ENCODE assay signal across 10 mouse cellular contexts in the genomic region with DNA sequence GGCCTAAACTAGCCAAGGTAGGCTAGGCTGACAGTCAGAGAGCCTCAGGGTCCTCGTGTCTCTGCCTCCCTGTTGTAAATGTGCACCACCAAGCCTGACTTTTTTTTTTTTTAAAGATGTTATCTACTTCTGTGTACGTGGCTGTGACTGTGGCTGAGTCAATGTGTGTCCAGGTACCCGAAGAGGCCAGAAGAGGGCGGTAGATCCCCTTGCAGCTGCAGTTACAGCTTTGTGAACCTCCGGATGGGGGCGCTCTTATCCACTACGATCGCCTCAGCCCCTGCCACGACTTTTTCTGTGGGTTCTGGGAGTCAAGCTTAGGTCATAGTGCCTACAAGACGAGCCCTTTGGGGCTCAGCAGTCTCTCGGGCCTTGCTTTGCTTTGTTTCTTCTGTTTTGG. TPM values are rescaled to one million over a fixed set of nuclear protein-coding genes. Genes with fewer than 3 reads are reported as not detected.
DNase-seq lines count a peak whose midpoint lies in the region; ATAC-seq and TF ChIP-seq lines count a peak whose summit lies in the region.
"Had no signal": no experiment of that assay in that cellular context is flagged by ENCODE, and none has a peak within 500 bp of the region (broad histone marks: within the 10 kb centered on the region; RNA-seq: fewer than 3 reads in every experiment).

No protein-coding gene starts in this region.

- no peak for ATAC-seq in kidney, embryonic 16.5 days (ENCODE audit: low FRiP score, low TSS enrichment)
- no peak for ATAC-seq in forebrain, embryonic 12.5 days (ENCODE audit: low FRiP score)

- WGBS in kidney, embryonic 16.5 days = 32% methylated on average over 11 of the region's 11 CpGs
- 25% methylated on average over 11 of the region's 11 CpGs for WGBS in lung, adult 2 months
- 27% methylated on average over 11 of the region's 11 CpGs for WGBS in forebrain, embryonic 12.5 days

- H3K36me3 ChIP-seq in kidney, embryonic 16.5 days (ENCODE audit: insufficient read depth, low read length) = no peaks in the 10 kb centered on the region
- no peaks in the 10 kb centered on the region for H3K36me3 ChIP-seq in forebrain, embryonic 12.5 days (replicated peaks)

- peak; percentile 22 for DNase-seq in kidney, adult 11 months
- DNase-seq in CD4-positive helper T cell, adult 2 months (ENCODE audit: low read depth, low spot score) = peak; percentile 78
- peak; percentile 82 for DNase-seq in ZHBTc4 (ENCODE audit: low read depth, low spot score)
- peak; percentile 37 to 63 for DNase-seq in heart, postnatal 10 days
- DNase-seq in lung, adult 2 months = no peak
- peak; percentile 58 to 61 for DNase-seq in spleen, postnatal 36 days (ENCODE audit: low spot score in 2 of 2)

- no peak overlapping the region for H3K9ac ChIP-seq in kidney, embryonic 16.5 days (replicated peaks; ENCODE audit: low read length)
- H3K9ac ChIP-seq in forebrain, embryonic 12.5 days = no peak overlapping the region

- H3K27me3 ChIP-seq in kidney, embryonic 16.5 days (ENCODE audit: insufficient read depth, low read length) = no peaks in the 10 kb centered on the region
- no peaks in the 10 kb centered on the region for H3K27me3 ChIP-seq in forebrain, embryonic 12.5 days

- H3K4me2 ChIP-seq in kidney, embryonic 16.5 days (replicated peaks; ENCODE audit: low read depth, low read length) = no peak overlapping the region
- H3K4me2 ChIP-seq in forebrain, embryonic 12.5 days = no peak overlapping the region

- intact Hi-C loops in heart, postnatal 10 days (cut with DNase I) = loop anchor here (1.0 to 10.0 kb wide), 2 partner anchors 127 to 245 kb away; no protein-coding TSS in a partner anchor

- TF ChIP-seq CTCF in lung, adult 2 months (IDR thresholded peaks at IDR 0.05; ENCODE audit: insufficient read depth, low read length) = peak; percentile 47

- TF ChIP-seq POLR2A in lung, adult 2 months (IDR thresholded peaks at IDR 0.05; ENCODE audit: borderline replicate concordance, extremely low read depth, low read depth, low read length) = no peak

- no peak overlapping the region for H3K4me3 ChIP-seq in kidney, embryonic 16.5 days (ENCODE audit: low read length)
- no peak overlapping the region for H3K4me3 ChIP-seq in lung, adult 2 months (replicated peaks; ENCODE audit: extremely low read depth, low read depth, low read length)
- H3K4me3 ChIP-seq in forebrain, embryonic 12.5 days (replicated peaks) = no peak overlapping the region
- H3K4me3 ChIP-seq: erythroblast, embryonic 14.5 days had no signal

- peaks cover 3% of the 10 kb centered on the region for H3K9me3 ChIP-seq in kidney, embryonic 16.5 days (ENCODE audit: low read length)
- peaks cover 23% of the 10 kb centered on the region; the same call in 1 of the 2 replicates for H3K9me3 ChIP-seq in forebrain, embryonic 12.5 days

- H3K4me1 ChIP-seq in kidney, embryonic 16.5 days (ENCODE audit: insufficient read depth, low read length) = no peaks in the 10 kb centered on the region
- no peaks in the 10 kb centered on the region for H3K4me1 ChIP-seq in lung, adult 2 months (ENCODE audit: control insufficient read depth, insufficient read depth, low read length)
- H3K4me1 ChIP-seq in forebrain, embryonic 12.5 days = no peaks in the 10 kb centered on the region

- no peak overlapping the region for H3K27ac ChIP-seq in kidney, embryonic 16.5 days (ENCODE audit: low read length)
- no peak overlapping the region for H3K27ac ChIP-seq in forebrain, embryonic 12.5 days

RNA-seq across cellular contexts. Expression of gene Muc3, which starts 10.3 kb away (rescaled TPM):
- polyA plus RNA-seq in kidney, embryonic 16.5 days (2015; fragmentation: Nextera tagmentation; extraction: Ambion mirVana) = not detected in 2 replicates
- not detected for total RNA-seq in heart, postnatal 10 days (2021)
- 4.3 TPM in 1 of 2 replicates, not detected in the other for polyA plus RNA-seq in lung, adult 2 months (2012; rRNA removed)
- not detected in 2 replicates for polyA plus RNA-seq in forebrain, embryonic 12.5 days (2016; fragmentation: Nextera tagmentation; extraction: Ambion mirVana)
- polyA plus RNA-seq: erythroblast, embryonic 14.5 days; liver, embryonic 16.5 days had no signal

RNA-seq across cellular contexts. Expression of gene Trim56, which starts 43.5 kb away (rescaled TPM):
- polyA plus RNA-seq in kidney, embryonic 16.5 days (2015; fragmentation: Nextera tagmentation; extraction: Ambion mirVana) = 9.4 and 11.9 TPM in 2 replicates
- 10 to 100 TPM; 21.2 to 21.6 TPM for total RNA-seq in heart, postnatal 10 days (2021)
- polyA plus RNA-seq in lung, adult 2 months (2012; rRNA removed) = 24.4 and 26.8 TPM in 2 replicates
- 5.6 and 6.8 TPM in 2 replicates for polyA plus RNA-seq in forebrain, embryonic 12.5 days (2016; fragmentation: Nextera tagmentation; extraction: Ambion mirVana)

RNA-seq across cellular contexts. Expression of gene Muc3a, which starts 52.7 kb away (rescaled TPM):
- polyA plus RNA-seq in kidney, embryonic 16.5 days (2015; fragmentation: Nextera tagmentation; extraction: Ambion mirVana) = 0.21 and 0.32 TPM in 2 replicates
- under 1 TPM; 0.41 to 0.45 TPM for total RNA-seq in heart, postnatal 10 days (2021)
- polyA plus RNA-seq in lung, adult 2 months (2012; rRNA removed) = 0.26 and 0.74 TPM in 2 replicates
- not detected in 2 replicates for polyA plus RNA-seq in forebrain, embryonic 12.5 days (2016; fragmentation: Nextera tagmentation; extraction: Ambion mirVana)
- polyA plus RNA-seq: erythroblast, embryonic 14.5 days had no signal
